Mouse (Mus musculus) G1E (cell line): Measurements from ENCODE around the gene Duxbl1. TPM values are rescaled to one million over a fixed set of nuclear protein-coding genes. Genes with fewer than 3 reads are reported as not detected.
"Not testable (repeated sequence)": the region's sequence is repeated elsewhere in the genome, so short reads cannot be mapped to it uniquely, and the experiment has no call there.

Experiments used
- ATAC-seq: 2 replicates; pipeline ENCODE4 v1.8.0; 2016; ENCODE audit warnings: mild to moderate bottlenecking; ENCODE audit not compliant: insufficient number of reproducible peaks, poor library complexity, low FRiP score, severe bottlenecking; ENCODE audit errors: extremely low read depth
- DNase-seq: peaks from one replicate; pipeline ENCODE4 v3.0.0; 2012; ENCODE audit warnings: low spot score
- H3K27me3 ChIP-seq: 2 replicates; pipeline ENCODE4 v1.6.1; 2012; ENCODE audit warnings: mild to moderate bottlenecking, low read length, inconsistent platforms; ENCODE audit not compliant: insufficient read depth
- H3K36me3 ChIP-seq: replicated peaks from 2 replicates; pipeline ENCODE3; 2012; ENCODE audit warnings: mild to moderate bottlenecking, inconsistent platforms
- H3K4me1 ChIP-seq: 2 replicates; pipeline ENCODE4 v1.6.1; 2012; ENCODE audit warnings: low read depth, low read length, inconsistent platforms, mixed read lengths; ENCODE audit not compliant: insufficient read depth
- H3K4me3 ChIP-seq: 2 replicates; pipeline ENCODE4 v1.5.1; 2012; ENCODE audit warnings: low read depth, mild to moderate bottlenecking, inconsistent platforms, low read length, moderate library complexity, mixed read lengths
- H3K9me3 ChIP-seq: replicated peaks from 2 replicates; pipeline ENCODE4 v1.6.1; 2012; ENCODE audit warnings: inconsistent platforms
- polyA plus RNA-seq: library from polyadenylated mRNA; stranded (reverse); fragments of >175 nt; gene quantifications from 2 replicates; pipeline ENCODE4 v1.2.3, GENCODE M21; 2012
- total RNA-seq, 2 experiments: library from RNA; stranded (forward) in 1 of 2; stranded (reverse) in 1 of 2; fragments of 200-1000 nt in 1 of 2; fragments of >200 nt in 1 of 2; fragmentation: Nextera tagmentation in 1 of 2; gene quantifications; 2 replicates each; pipeline ENCODE4 v1.2.3; 2014 to 2017

Gene Duxbl1
- total RNA-seq (2014; fragmentation: Nextera tagmentation) (not detected in 2 replicates), total RNA-seq (2017) (0.16 TPM in 1 of 2 replicates, not detected in the other), polyA plus RNA-seq (not detected in 2 replicates)

DNA sequence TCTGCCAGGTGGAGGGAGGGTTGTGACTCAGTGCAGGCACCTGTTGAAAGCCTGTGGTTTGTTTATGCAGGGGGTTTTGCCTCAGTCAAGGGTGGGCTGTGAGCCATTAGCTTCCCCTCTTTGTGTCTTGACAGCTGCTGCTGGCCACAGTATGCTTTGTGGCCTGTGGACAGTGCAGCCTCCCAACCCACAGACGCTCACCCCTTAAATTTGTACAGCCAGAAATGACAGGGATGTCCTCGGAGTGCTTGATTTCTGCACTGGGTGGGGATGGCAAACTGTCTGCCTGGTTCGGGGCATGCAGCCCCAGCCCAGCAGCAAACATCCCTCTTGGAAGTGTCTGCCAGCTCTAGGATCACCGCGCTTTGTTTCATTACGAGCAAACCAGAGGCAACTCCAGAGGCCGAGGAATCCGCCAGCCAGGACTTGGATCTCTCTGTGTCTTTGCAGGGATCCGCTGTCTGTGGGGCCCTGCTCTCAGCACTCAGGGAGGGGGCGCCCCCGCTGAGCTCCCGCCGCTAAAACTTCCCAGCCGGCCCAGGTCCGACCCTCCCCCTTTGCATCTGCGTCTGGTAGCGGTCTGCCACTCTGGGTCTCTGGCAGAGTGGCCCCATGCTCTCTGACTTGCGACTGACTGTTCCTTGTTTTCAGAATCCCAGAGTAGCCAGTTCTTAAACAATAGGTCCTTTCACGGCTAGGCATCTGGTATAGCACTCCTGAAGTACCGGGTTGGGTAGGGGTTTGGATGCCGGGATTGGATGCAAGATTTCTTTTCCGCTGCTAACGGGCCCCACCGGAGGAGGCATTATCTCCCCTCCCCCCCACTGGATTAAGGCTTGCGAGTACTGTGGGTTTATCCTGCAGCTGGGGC is at the start of gene Duxbl1:
Gene Duxbl1, plus strand, starts transcription at position 207 of the 871 bp plus-strand sequence.
- not testable (repeated sequence) for H3K36me3 ChIP-seq, ATAC-seq, H3K4me1 ChIP-seq, H3K9me3 ChIP-seq, H3K4me3 ChIP-seq, H3K27me3 ChIP-seq, DNase-seq

DNA sequence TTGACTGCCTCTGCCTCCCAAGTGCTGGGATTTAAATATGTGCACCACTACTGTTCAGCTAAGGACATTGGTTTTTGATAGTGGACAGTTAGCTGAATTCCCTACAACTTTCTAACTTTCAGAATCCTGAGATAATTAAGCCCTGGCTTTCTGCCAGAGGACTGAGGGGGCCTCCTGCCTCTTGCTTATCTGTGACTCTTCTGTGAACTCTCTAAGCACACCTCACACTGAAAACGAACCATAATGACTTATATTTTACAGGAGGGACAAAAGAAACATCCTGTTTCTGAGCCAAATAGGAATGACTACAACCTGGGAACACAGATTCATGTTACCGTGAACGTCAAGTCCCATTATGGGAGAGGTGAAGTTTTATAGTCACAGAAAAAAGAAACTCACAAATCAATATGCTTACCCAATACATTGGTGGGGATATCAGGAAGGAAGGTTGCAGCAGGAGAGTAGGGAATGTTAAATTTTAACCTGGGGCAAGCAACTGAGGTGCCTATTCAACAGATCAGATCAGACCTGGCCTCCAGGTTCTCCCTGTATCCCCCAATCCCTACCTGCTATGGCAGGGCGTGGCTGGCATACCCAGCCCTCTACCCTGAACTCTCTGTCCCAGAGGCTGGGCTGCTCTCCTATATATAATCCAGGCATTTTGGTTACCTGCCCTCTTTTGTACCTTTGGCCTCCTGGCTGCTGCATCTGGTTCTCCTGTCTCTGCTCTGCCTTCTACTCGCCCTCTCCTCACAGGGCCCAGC is 41.3 kb upstream of the Duxbl1 start:
- H3K4me1 ChIP-seq, DNase-seq, H3K27me3 ChIP-seq, ATAC-seq, H3K4me3 ChIP-seq, H3K36me3 ChIP-seq, H3K9me3 ChIP-seq: not testable (repeated sequence)

DNA sequence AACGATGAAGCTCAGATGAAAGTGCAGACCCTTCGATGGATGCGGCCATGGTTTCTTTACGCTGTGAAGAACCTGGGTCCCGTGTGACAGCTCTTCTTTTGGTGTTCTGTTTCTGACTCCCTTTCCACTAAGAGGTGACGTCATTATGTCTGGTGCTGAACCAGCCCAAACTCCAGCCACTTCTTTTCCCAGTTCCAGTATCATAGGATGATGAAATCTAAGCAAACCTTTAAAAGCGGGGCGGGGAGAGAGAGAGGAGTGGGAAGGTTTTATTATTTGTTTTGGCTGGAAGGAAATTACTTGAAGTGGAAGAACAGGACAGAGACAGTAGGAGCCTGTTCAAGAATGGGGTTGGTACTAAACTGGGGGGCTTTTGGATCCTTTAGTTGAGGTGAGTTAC is 40.4 kb upstream of the Duxbl1 start, which contains the start of gene Cphx1:
Gene Cphx1, plus strand, starts transcription at position 301 of the 400 bp plus-strand sequence.
- not testable (repeated sequence) for ATAC-seq, DNase-seq, H3K4me1 ChIP-seq, H3K36me3 ChIP-seq, H3K27me3 ChIP-seq, H3K4me3 ChIP-seq, H3K9me3 ChIP-seq

DNA sequence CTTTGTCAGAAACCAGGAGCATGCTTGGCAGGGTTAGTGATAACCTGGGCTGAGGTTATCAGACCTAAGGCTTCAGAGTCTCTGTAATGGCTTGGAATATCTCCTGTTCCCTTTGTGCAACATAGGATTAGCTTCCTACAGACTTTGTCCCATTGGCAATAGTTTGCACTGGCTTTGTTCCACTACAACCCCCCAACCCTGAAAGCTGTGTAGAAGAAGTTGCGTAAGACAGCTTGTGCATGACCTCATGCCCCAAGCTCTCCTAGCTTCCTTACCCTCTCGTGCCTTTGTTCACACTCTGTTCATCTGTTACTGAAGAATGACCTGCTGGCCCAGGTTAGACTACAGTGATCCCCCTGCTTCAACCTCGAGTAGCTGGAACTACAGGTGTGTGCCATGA is 20.5 kb upstream of the Duxbl1 start:
- not testable (repeated sequence) for H3K36me3 ChIP-seq, H3K9me3 ChIP-seq, DNase-seq, ATAC-seq, H3K4me1 ChIP-seq, H3K27me3 ChIP-seq, H3K4me3 ChIP-seq

DNA sequence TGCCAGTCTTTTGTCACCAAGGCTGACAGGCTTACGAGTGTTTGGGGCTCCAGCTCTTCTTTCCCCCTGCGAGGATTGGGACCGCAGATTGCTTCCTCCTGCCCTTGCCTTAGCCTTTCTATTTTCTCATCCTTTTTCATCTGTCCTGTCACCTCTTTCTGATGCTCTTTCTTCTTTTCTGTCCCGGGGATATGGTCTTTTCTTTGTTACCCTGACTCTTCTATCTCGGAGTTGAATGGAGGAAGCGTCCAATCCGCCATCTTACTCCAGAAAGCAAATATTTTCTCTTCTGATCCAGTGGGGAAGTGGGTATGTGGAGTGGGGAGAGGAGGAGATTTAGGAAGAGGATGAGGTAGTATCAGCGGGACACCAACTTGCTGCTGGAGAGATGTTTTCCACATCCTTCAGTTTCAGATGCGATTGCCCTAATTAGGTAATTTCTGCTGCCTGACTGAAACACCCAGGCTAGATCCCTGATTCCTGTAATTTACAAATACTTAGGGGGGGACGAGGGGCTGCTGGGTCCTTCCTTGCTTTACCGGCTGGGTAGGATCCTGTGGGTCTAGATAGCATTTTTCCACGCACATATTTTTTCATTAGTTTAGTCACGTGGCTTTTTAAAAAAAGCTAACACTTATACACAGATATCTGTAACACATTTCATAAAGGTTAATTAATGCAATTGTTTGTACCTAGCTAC is 1.0 kb downstream of the Duxbl1 start:
- H3K4me3 ChIP-seq, DNase-seq, H3K4me1 ChIP-seq, H3K36me3 ChIP-seq, H3K9me3 ChIP-seq, ATAC-seq, H3K27me3 ChIP-seq: not testable (repeated sequence)

DNA sequence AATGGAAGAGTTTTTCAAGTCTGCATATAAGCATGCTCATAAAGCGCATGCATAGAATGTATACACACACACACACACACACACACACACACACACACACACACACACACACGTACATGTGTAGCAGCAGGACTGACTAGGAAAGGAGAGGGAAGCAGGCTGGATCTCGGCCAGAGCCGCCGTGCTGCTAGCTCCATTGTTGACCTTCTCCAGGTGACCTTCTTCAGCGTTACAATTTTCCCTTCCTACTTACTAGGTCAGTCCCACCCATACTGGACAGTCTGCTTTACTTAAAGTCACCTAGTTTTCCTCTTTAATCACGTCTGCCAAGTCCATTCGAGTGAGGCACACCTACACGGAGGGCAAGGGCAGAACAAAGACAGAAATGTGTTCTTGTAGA is 3.5 kb downstream of the Duxbl1 start:
- not testable (repeated sequence) for ATAC-seq, H3K27me3 ChIP-seq

DNA sequence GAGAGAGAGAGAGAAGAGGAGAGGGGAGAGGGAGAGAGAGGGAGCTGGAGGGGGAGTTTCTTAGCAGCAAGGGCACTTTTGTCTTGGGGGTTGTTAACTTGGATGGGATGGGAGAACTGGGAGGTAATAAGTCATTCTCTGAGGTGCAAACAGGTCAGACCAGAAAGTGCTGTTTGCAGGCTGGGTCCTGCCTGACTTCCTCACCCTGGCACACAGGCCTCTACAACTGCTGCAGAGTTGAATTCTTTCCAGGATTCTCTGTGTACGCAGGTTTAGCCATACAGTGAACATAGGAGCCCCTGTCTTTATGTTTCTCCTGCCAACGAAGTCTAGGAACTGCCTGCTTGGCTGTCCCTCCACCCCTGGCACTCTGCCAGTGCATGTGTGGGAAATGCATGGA is 29.1 kb downstream of the Duxbl1 start:
- not testable (repeated sequence) for H3K27me3 ChIP-seq, H3K4me1 ChIP-seq, H3K9me3 ChIP-seq, H3K4me3 ChIP-seq, DNase-seq, H3K36me3 ChIP-seq, ATAC-seq

More for the DNA sequence above, 3.5 kb downstream of the Duxbl1 start:
- not testable (repeated sequence) for H3K9me3 ChIP-seq, H3K36me3 ChIP-seq, DNase-seq, H3K4me1 ChIP-seq, H3K4me3 ChIP-seq

DNA sequence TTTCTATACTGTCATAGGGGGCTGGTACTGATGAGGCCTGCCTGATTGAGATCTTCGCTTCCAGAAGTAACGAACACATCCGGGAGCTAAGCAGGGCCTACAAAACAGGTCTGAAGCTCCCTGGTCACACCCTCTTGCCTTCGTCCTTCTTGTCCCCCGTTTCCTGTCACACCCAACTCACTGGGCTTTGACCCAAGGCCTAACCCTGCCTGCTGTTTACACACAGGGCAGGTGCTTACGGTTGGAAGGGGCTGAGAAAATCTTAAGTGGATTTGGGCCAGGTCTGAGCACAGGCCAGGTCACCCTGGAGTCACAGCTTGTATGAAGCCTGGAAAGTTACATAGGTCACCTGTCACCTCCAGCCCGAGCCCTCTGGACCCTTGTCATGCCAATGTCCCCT is 38.0 kb downstream of the Duxbl1 start:
- DNase-seq, H3K9me3 ChIP-seq, H3K36me3 ChIP-seq, H3K4me3 ChIP-seq, H3K27me3 ChIP-seq, ATAC-seq, H3K4me1 ChIP-seq: not testable (repeated sequence)

DNA sequence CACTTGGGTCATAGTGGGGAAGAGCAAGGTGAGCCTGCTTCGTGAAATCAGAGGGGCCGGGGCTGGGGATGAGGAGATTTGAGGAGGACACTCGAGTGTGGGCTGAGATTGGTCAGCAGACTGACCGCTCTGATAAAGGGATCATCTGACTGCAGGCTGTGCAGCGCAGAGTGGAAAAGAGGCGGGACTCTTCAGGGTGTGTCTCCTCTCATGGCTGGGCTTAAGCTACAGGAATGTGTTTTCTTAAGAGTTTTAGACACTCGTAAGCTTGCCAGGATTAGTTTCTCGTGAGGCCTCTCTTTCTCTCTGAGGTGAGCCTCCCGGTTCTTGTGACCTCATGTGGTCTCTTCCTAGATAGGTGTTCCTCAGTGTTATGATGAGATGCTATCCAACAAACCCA is 43.2 kb downstream of the Duxbl1 start:
- not testable (repeated sequence) for H3K4me1 ChIP-seq, ATAC-seq, H3K27me3 ChIP-seq, H3K9me3 ChIP-seq, H3K36me3 ChIP-seq, DNase-seq, H3K4me3 ChIP-seq

DNA sequence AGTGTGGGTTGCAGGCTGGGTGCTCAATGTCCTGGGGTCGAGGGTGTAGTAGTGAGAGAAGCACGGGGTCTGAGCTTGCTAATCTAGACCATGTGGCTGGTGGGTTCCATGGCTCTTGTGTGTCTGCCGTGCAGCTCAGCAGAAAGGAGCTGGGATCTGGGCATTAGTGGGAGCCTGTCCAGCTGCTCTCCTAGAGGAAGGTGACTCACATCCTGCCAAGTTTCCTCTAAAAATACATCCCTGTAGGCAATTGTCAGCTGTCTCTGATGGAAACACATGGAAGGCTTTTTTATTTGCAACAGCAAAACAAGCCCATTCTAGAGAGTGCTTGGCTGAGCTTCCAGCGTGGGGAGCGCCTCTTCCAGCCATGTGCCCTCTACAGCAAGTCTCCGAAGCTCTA is 44.5 kb downstream of the Duxbl1 start:
- H3K4me1 ChIP-seq, DNase-seq, H3K27me3 ChIP-seq, ATAC-seq, H3K9me3 ChIP-seq, H3K4me3 ChIP-seq, H3K36me3 ChIP-seq: not testable (repeated sequence)

DNA sequence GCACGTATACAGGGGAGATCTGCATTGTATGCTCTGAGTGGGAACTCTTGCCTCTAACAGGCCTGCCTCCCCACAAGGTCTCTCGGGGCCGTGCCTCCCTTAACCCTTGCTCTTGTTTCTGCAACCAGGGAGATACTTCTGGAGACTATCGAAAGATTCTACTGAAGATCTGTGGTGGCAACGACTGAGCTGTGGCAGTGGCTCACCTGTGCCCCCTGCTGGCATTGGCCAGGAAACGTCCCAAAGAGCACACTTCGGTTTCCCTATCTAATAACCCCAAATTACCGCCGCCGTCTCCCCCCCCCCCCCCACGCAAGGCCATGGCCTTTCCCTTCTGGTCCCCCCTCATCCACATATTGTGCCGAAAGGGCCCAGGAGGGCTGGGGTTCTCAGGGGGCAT is 47.3 kb downstream of the Duxbl1 start:
- ATAC-seq, H3K9me3 ChIP-seq, H3K4me1 ChIP-seq, DNase-seq, H3K27me3 ChIP-seq, H3K36me3 ChIP-seq, H3K4me3 ChIP-seq: not testable (repeated sequence)
